Mouse (Mus musculus): ENCODE measurements at regions not wholly inside any gene's neighbourhood (a gene's known extent, or its start where the extent isn't known, plus 50 kb on each side); places are given as distances from the start of the nearest gene placed in this dataset.
"Not testable (repeated sequence)": the region's sequence is repeated elsewhere in the genome, so short reads cannot be mapped to it uniquely, and the experiment has no call there.

DNA sequence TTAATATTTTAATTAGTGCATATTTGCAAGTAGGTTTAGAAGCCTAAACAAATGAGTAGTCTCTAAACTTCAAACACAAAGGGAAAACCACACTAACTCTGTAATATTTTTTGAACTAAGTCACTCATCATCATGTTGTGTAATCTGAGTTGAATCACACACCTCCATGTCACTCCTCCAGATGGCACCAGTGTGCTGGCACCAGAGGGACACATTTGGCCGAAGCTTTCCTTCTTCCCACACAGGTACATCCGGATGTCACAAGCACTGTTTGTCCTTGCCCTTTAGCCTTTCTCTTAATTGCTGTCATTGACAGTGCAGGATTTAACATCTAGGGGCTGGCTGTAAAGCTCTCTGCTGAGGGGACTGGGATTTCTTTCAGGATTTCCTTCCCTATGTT lies 256.7 kb upstream of the Ccdc54 start:
- DNase-seq, result no peak

DNA sequence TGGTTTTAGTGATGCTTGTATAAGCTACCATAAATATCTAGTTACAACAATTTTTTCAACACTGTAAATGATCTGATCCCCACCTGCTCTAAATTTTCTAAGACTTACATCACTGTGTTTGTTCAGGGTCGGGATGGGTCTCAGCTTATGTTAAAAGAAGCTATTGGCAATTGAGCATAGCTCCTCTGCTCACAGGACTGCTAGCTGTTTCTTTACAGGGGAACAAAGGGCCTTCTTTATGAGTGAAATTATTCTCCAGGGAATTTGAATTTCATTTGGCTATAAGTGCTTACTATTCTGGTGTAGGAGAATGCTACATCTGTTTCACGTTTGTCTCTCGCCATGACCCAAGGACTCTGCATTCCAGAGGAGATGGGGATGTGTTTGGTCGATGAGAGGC lies 255.6 kb upstream of the Ccdc54 start:
- DNase-seq, result no peak

DNA sequence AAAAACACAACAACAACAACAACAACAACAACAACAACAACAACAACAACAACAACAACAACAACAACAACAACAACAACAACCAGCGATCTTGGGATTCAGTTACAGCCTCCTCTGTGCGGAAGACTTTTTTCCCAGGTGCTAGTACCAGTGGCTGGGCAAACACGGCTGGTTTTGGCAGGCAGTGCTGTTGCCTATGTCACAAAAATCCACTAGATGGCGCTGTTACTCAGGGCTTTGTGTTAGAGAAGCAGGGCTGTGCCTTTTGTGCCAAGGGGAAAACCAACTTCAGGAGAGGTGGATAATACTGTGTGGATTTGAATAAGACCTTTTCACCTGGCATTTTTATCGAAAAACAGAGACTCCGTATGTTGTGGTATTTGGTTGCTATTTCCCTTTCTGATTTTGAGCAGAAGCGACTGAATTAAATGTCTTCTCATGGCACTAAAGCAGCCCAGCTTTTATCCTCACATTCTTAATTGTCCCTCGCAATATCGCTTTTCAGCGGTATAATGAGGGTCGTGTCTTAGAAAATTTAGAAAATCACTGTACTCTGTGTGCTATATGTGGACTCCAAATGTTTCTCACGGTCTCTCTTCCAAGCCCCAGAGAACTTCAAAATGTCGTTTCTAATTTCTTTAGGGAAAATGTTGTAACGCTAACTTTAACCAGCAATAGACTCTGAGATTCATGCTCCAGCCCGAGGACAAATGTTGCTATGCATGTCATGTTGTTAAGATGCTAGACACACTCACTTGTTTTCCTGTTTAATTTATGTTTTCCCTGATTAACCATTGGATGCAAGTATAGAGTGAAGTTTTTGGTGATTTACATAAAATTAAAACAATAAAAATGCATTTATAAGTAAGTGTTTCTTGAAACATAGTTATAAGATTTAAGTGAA lies 251.0 kb upstream of the Ccdc54 start:
- DNase-seq, result peak; percentile 45

DNA sequence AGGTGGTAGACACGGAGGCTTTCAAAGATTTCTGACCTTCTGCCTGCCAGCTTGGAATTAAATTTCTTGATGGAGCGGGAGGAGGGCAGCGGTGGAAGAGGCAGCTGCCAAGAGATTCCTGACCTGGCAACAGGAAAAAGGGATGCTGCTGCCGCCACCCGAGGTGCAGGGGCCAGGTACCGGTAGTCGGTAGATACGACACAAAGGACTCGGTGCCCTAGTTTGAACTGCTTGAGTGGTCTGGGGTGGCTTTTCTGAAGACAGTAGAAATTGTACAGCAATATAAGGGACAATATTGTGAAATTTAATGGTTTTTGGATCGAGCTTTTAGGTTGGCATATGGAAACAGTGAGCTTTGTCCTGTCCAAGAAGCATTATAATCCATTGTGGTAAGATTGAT lies 250.3 kb upstream of the Ccdc54 start:
- no peak for DNase-seq

DNA sequence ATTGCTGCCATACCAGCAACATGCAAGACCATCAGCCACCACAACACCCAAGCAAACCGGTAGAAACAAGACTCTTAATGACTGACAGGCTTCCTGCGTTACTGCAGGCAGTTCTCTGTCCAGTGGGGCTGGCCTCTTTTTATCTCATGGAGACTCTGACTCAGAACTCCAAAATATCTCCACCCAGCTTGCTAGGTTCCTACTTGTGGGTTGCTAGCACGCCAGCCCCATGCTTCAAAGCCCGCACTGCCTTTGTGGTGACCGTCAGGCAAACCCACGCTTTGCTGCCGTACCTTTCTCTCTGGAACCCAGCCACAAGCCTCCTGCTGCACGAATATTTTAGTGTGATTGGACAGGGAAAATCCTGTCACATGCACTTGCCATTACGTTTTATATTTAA lies 248.7 kb upstream of the Ccdc54 start:
- DNase-seq, result no peak

DNA sequence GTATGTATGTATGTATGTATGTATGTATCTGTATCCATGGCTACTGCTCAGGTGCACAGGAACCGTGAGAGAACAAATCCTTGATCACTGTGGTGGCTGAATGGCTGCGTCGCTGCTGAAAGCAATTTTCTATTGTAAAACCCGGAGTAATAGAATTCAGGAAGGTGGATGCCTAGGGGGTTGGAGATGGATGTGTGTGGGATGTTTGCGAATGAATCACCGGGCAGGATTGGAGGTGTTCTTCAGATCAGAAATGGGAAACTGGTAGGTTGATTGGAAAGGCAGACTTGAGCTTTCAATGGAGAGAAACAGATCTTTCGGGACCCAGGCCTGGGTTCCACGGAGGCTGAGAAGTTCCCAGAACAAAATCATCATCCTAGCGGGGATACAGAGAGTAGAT lies 246.5 kb upstream of the Ccdc54 start:
- DNase-seq, result no peak

DNA sequence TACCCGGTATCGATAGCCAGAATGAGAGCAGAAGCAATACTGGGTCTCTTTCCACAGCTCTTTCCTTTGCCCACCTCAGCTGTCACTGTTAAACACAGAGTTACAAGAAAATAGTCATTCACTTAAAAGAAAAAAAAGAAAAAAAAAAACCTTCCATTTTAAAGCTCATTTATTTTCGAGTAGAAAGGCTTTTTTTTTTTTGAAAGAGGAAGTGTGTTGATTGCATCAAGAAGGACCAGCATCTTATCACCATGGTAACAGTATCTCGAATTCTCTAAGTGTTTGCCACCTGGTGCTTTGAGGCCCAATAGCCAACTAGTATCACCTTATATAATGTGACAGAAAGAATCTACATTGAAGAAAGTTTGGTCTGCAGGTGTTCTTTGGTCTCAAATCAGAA lies 245.5 kb upstream of the Ccdc54 start:
- no peak for DNase-seq

DNA sequence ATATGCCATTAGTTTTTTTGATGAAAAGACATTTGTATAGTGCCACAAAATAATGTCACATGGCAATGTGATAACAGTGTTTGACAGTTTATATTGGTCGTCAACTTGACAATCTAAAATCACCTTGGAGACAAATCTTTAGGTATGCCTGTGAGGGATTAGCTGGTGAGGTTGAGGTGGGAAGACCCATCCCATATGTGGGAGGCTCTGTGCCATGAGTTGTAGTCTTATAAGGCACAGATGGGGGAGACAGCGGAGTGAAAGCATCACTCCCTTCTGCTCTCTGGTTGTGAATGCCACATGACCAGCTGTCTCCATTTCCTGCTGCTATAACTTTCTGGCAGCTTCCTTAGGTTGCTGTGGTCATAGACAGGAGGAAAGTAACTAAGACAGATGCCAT lies 242.4 kb upstream of the Ccdc54 start:
- DNase-seq, result no peak

DNA sequence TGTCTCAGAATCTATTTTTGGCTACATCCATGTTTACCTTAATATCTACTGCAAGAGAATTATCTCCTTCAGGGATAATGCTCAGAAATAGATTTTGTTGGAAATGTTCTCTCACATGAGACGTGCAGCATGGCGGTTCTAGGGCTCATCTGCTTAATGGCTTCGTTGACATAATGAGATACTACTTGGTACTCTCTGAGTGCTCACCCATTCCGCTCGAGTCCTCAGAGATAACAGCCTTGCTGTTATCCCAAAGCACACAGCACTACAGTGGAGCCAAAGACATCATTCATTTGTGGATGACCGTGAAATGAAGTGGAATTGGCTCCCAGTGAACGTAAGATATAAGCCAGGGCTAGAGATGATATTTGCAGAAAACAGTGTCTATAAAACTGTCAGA lies 231.4 kb upstream of the Ccdc54 start:
- no peak for DNase-seq

DNA sequence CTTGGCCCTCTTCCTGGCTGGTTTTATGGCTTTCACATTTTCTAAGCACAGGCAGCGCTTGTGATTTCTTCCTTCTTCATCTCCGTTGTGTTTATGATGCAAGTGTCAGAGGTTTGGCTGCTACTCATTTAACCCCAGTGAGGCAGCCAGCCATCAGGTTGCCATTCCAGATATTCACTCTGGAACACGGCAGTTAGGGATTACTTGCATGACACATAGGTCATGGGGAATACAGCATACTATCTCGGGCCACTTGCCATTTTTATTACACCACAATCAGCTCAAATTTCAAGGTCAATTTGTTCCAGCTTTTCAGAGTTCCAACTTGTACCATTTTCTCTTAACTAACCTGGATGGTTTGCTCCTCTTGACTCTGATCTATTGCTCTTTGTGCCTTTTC lies 223.7 kb upstream of the Ccdc54 start:
- DNase-seq, result no peak

DNA sequence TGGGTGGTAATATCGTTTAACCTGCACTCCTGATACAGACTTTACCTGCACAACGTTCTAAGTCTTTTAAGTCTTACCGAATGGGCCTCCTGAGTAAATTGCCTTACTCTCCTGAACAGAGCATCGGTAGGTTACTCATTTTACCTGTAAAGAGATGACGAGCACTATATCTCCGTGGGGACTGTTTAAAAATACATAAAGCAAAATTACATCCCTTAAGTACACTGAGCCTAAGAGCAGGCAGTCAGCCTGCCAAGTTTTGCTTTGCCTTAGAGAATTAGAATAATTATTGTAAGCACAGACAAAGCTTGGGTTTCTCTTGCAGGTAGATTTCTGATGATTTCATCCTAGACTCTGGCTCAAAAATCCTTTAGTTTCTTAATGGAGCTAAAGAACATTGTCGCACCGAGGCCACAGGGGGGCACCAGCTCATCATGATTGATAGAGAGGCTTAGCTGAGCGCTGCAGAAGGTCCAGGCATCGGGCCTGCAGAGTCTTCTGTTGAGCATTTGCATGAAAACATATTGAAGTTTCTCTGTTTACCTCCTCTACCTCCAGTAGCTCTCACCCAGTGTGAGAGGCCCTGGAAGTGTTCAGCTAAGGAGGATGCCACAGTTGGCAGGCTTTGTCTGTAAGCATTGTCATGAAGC lies 208.3 kb upstream of the Ccdc54 start:
- peak; percentile 15 for DNase-seq

DNA sequence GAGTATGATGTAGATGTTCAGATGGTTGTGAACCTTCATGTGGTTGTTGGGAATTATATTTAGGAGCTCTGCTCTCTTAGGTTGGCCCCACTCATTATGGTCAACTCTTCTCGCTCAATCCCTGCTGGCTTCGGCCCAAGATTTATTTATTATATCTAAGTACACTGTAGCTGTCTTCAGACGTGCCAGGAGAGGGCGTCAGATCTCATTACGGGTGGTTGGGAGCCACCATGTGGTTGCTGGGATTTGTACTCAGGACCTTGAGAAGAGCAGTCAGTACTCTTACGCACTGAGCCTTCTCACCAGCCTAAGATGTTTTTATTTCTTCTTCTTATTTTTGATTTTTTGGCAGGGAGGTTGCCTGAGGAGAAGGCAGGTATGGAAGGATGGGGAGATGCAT lies 207.1 kb upstream of the Ccdc54 start:
- DNase-seq, result no peak

DNA sequence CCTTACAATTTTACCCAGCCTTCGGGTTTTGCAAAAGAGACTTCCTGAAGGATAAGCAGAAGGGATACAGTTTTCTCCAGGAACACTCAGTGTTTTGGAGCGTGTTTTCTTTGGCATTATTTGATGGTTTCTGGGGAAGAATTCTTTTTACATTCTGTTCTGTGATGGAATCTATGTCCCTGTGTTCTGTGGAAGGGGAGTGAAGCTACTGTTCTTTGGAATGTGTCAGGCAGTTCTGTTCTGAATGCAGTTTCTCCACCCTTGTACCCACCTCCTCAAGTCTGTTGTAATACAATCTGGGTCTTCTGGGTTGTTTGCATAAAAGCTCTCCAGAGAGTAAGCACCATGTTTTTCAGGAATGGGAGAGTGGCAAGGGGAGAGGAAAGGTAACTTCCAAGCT lies 202.0 kb upstream of the Ccdc54 start:
- DNase-seq, result no peak

DNA sequence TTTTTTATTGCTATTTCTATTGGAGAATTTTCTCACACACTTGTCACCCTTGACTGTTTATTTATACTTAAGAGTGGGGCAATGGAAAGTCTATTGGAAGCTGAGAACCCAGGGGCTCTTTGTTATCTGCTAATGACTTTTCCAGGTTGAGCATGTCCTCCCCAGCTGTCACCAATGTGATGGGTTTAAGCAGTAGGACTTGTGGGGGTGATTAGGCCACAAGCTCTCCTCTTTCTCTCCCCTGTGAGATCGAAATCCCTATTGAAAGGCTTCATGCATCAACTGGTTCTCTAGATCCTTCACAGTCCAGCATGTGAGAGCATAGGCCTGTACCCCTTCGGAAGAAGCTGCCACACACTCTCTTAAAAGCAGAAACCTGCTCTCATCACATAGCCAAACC lies 201.6 kb upstream of the Ccdc54 start:
- DNase-seq, result no peak

DNA sequence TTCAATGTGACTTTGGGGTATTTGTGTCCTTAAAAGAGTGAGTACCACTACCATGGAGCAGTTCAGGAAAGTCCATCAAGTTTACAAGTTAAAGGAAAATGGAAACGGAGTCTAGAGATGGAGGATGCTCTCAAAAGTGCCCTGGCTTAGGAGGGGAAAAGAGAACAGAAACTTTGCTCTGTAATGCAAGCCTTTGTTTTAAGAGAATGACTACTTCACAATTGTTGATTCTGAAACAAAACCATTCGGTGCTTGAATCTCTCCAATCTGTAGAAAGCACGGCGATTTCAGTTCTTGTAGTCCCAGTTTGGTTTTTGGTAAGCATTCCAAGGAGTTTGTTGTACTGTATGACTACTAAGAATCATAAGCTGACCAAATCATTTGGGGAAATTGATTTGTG lies 197.7 kb upstream of the Ccdc54 start:
- no peak for DNase-seq

DNA sequence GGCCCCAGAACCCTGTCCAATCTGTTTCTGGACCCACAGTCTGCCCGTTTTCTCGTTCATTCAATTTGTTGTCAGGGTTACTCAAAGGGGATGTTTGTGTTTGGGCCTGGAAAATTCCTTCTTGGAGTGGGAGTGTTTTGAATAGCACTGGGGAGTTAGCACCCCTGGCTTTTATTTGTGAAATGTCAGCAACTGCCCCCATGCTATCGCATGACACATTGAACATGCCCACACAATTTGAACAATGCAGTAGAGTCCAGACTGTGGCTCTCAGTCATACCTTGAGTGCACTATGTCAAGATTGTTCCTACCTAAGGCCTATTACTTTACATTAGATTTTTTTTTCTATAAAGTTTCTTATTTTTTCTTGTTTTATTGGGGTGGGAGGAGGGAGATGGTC lies 195.2 kb upstream of the Ccdc54 start:
- no peak for DNase-seq

DNA sequence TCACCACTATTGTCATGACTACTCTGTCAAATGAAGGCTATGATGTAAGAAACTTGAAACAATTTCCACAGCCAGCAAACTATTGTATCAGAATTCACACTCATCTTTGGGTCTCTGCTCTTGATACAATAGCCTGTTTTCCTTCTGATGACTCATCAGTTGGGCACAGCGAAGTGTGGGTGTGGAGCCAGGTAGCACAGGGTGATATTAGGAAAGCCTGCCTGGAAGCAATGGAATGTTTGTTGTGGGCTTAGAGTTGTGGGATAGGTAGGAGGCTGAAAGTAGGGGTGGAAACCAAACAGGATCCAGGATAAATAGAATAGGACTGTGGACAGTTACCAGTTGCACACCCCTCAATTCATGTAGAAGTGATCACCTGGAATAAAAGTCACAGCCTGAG lies 194.4 kb upstream of the Ccdc54 start:
- no peak for DNase-seq

DNA sequence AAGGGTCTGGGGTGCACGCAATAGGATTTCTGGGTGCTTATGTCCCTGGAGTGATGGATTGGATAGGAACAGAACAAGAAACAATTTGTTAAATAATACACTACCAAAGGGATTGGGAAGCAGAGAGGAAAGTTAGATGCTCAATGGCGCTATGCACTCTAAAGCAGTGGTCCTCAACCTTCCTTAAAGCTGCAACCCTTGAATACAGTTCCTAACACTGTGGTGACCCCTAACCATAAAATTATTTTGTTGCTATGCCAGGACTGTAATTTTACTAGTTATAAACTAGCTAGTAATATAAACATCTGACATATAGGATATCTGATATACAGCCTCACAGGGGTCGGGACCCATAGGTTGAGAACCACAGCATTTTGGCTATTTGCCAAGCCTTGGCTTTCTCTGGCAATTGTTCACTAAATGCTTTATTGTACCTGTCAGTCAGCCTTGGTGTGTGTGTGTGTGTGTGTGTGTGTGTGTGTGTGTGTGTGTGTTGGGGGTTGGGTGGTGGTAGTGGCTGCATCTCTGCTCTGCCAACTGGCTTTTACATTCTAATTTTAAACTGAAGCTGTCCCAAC lies 193.8 kb upstream of the Ccdc54 start:
- no peak for DNase-seq

DNA sequence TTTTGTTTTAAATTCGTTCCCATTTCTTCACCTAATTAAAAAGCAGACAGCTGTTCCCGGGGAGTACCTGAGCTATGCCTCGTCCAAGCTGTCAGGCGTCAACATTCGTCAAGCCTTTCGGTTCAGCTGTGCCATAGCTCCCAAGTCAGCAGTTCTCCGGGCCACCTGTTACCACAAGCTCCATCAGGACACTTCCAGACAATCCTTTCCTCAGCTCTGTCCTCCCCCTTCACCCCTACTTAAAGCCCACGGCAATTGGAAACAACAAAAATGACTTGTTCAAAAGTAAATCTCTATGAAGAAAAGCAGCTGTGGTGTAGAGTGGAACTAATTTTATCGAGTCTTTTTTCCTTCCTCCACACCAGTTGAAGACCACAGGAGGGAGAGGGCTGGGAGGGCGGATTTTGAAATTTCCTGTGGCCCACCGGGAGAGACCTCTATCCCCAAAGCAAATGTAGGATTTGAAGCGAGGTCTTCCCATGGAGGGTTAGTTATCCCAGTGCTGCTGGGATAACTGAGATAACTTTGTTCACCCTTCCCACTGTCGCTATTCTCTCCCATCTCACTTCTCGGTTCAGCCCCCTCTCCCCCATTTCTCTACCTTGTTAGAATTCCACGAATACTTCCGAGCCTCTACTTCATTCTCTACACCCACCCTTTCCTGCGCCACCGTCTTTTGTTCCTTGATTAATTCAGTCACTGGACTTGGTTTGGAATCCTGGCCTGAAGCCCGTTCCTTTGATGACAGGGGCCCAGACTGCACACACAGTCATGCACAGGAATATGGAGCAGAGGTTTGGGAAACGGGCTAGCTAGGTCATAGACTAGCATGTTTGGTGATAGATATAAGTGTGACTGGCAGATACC lies 193.1 kb upstream of the Ccdc54 start:
- no peak for DNase-seq

DNA sequence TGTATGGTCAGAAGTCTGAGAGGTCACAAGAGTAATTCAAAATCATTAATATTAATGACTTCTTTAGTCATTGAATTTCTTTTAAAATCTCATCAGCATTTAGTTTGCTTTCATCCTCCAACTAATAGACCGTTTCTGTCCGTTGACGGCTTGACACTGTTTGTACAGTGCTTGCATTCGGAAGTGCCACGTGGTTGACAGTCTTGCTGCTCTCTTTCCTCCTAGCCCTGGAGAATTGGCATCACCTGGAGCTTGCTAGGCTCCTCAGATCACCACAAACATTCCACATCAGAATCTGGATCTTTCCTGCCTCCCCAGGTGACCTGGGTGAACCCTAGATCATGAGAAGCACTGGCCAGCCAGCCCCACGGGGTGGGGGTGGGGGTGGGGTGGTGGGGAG lies 192.3 kb upstream of the Ccdc54 start:
- no peak for DNase-seq

DNA sequence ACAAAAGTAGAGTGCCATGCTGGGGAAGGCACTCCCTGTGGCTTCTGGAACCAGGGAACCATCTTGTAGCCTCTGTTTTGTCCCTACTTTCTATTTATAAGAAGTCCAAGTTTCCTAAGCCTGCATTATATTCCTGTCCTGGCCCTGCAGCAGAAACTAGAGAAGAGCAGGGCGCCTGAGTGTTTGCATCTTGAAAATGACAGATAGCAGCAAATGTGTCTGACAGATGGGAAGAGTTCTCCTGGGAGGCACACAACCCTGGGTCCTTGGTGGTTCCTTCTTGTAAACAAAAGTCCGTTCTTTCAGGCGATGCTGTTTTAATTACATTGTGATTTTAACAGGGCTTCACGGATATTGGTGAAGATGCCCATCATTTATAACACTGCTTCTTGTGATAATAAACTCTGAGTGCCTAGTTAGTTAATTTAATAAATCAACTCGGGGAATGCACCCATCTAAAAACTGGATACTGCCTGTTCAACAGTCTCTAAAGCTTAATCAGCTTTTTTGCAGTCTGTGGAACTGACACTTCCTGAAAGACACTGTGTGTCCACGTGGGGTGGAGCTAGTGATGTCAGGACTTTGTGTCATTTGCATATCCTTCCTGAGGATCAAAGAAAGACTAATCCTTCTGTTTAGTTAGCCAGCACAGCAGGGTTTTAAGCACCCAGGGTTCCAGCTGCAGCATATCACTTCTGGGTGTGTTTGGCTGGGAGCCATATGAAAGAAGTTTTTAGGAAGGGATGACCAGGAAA lies 188.3 kb upstream of the Ccdc54 start:
- no peak for DNase-seq

DNA sequence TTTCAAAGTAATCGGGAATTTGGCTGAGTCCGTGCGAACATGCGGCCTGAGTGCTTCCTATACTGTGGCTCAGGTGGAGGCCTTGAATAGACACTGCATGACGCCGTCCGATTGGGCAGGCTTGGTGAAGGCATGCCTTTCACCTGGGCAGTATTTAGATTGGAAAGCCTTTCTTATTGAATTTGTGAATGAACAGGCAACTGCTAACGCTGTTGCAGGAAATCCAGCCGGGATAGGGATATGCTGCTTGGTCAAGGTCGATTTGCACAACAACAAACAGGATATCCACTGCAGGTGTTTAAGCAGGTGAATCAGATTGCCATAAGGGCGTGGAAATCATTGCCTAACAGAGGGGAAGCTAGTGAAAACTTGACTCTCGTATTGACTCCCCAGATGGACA lies 183.7 kb upstream of the Ccdc54 start:
- not testable (repeated sequence) for DNase-seq

Data from cerebellum, adult 9-11 months (tissue).